Mouse (Mus musculus): ENCODE measurements around the gene Celsr1.

DNA sequence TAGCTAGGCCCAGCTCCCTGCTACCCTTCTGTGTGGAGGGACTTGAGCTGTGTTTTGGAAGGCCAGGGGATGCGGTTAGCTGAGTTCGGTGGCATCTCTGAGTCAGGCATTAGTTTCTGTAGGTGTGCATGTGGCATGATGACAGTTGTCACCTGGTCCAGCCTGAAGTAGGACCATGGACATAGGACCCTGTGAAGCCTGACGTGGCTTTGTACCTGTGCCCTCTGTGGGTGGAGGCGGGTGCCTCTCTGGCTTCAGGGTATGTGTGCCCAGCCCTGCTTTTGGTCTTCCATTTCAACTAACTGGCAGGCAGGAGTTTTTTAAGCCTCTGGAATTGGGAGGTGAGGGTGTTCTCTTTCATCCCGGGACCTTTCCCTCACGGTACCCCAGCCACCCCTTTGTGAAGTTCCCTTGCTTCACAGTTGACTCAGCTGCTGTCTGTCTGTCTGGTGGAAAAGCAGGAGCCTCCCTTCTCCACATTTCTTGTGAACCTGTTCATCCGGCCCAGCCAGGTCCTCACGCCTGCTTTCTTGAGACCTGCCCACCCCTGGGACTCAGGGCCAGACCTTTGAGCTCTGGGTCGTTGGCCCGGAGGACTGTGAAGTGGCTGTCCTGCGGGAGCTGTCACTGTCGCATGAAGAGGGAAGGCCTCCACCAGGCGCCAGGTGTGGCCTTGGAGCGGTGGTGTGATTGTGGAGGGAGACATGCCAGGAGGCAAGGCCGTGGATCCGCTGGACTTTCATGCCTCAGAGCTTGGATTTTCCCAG lies 40.8 kb upstream of the Celsr1 start:
- TF ChIP-seq EP300 (IDR thresholded peaks at IDR 0.05; ENCODE audit: insufficient read depth, low read depth, low read length) = no peak
- TF ChIP-seq POLR2A (IDR thresholded peaks at IDR 0.05; ENCODE audit: insufficient read depth, low read depth, low read length) = no peak

Measured in heart, adult 2 months (tissue).